Mouse (Mus musculus) stomach, embryonic 16.5 days (tissue): ENCODE data around the gene Fam241b. TPM values are rescaled to one million over a fixed set of nuclear protein-coding genes. Genes with fewer than 3 reads are reported as not detected.

ENCODE experiments used
- polyA plus RNA-seq: library from polyadenylated mRNA; unstranded; fragments of >200 nt; fragmentation: Nextera tagmentation; extraction: Ambion mirVana; gene quantifications from 2 replicates; pipeline ENCODE4 v1.2.1, GENCODE M21; 2015

Fam241b gene
- polyA plus RNA-seq, 1 experiment from 2014 or later: 18.0 TPM

Other genes with a start within 250 kb of the Fam241b start
- gene Col13a1, start 164.8 kb downstream of the Fam241b start, polyA plus RNA-seq: 2.2 and 4.0 TPM in 2 replicates
- gene Neurog3, start 10.8 kb downstream of the Fam241b start, polyA plus RNA-seq: 4.4 and 5.2 TPM in 2 replicates
- gene Tspan15, start 87.3 kb upstream of the Fam241b start, polyA plus RNA-seq: 65.5 and 80.3 TPM in 2 replicates
- gene Tacr2, start 108.5 kb upstream of the Fam241b start, polyA plus RNA-seq: 1.4 and 1.6 TPM in 2 replicates
- gene Hk1, start 236.0 kb upstream of the Fam241b start, polyA plus RNA-seq: 55.0 and 67.0 TPM in 2 replicates